Mouse (Mus musculus) naive thymus-derived CD4-positive, alpha-beta T cell, adult 5 months (primary cell): ENCODE results near the gene Ddn. TPM values are rescaled to one million over a fixed set of nuclear protein-coding genes. Genes with fewer than 3 reads are reported as not detected.

Source experiments
- polyA plus RNA-seq: library from polyadenylated mRNA; unstranded; fragments of 100-300 nt; shearing (Covaris generic); gene quantifications from one replicate; pipeline ENCODE4 v1.2.1, GENCODE M21; 2017

Ddn gene
- not detected for polyA plus RNA-seq

GRCm38 (mm10) chr15:98809390-98809789 is at the start of gene Ddn:
Gene Ddn (minus strand): TSS chr15:98809490.

GRCm38 (mm10) chr15:98830736-98831683 is 21.7 kb upstream of the Ddn start, which contains the start of gene Prkag1:
Gene Prkag1 (minus strand): TSS chr15:98831521.

GRCm38 (mm10) chr15:98789661-98790535 is 19.4 kb downstream of the Ddn start, which contains the start of gene Wnt1:
Gene Wnt1 (plus strand): TSS chr15:98789857.

GRCm38 (mm10) chr15:98777762-98778161 is 31.5 kb downstream of the Ddn start, which contains the start of gene Wnt10b:
Gene Wnt10b (minus strand): TSS chr15:98778150.

GRCm38 (mm10) chr15:98762670-98763529 is 46.4 kb downstream of the Ddn start, which contains the start of gene Arf3:
Gene Arf3 (minus strand): TSS chr15:98763214.

Other genes with a start within 250 kb of the Ddn start
- gene Ccnt1, start 238.6 kb downstream of the Ddn start, polyA plus RNA-seq, result 165 TPM
- not detected for gene 4930415O20Rik, start 238.5 kb downstream of the Ddn start, polyA plus RNA-seq
- gene Adcy6, start 199.4 kb downstream of the Ddn start, polyA plus RNA-seq, result 5.3 TPM
- gene Cacnb3, start 178.7 kb downstream of the Ddn start, polyA plus RNA-seq, result 0.97 TPM
- gene Ddx23, start 146.6 kb downstream of the Ddn start, polyA plus RNA-seq, result 34.3 TPM
- 2.2 TPM for gene Rnd1, start 132.0 kb downstream of the Ddn start, polyA plus RNA-seq
- gene Ccdc65, start 101.3 kb downstream of the Ddn start, polyA plus RNA-seq, result not detected
- gene Fkbp11, start 81.3 kb downstream of the Ddn start, polyA plus RNA-seq, result 0.81 TPM
- 120 TPM for gene Arf3, start 46.3 kb downstream of the Ddn start, polyA plus RNA-seq
- not detected for gene Wnt10b, start 31.3 kb downstream of the Ddn start, polyA plus RNA-seq
- not detected for gene Wnt1, start 19.6 kb downstream of the Ddn start, polyA plus RNA-seq
- 121 TPM for gene Prkag1, start 22.0 kb upstream of the Ddn start, polyA plus RNA-seq
- 32.4 TPM for gene Kmt2d, start 61.7 kb upstream of the Ddn start, polyA plus RNA-seq
- 39.4 TPM for gene Rhebl1, start 85.0 kb upstream of the Ddn start, polyA plus RNA-seq
- not detected for gene Dhh, start 89.0 kb upstream of the Ddn start, polyA plus RNA-seq
- gene Lmbr1l, start 108.7 kb upstream of the Ddn start, polyA plus RNA-seq, result 152 TPM
- 277 TPM for gene Tuba1b, start 125.1 kb upstream of the Ddn start, polyA plus RNA-seq
- gene Gm49450, start 144.1 kb upstream of the Ddn start, polyA plus RNA-seq, result not detected
- 197 TPM for gene Tuba1a, start 144.2 kb upstream of the Ddn start, polyA plus RNA-seq
- 27.1 TPM for gene Tuba1c, start 220.4 kb upstream of the Ddn start, polyA plus RNA-seq
- not detected for gene Prph, start 245.7 kb upstream of the Ddn start, polyA plus RNA-seq